Mouse (Mus musculus) ES-Bruce4 (cell line): ENCODE data around the gene Batf. TPM values are rescaled to one million over a fixed set of nuclear protein-coding genes. Genes with fewer than 3 reads are reported as not detected.

Experiments
- H3K27ac ChIP-seq: 2 replicates; pipeline ENCODE4 v1.5.1; 2012; ENCODE audit warnings: low read length, inconsistent platforms; ENCODE audit not compliant: insufficient read depth
- H3K27me3 ChIP-seq: 2 replicates; pipeline ENCODE4 v1.6.1; 2012; ENCODE audit warnings: mild to moderate bottlenecking, low read length, inconsistent platforms; ENCODE audit not compliant: control insufficient read depth, poor library complexity, insufficient read depth, severe bottlenecking
- H3K36me3 ChIP-seq: 2 replicates; pipeline ENCODE4 v1.6.1; 2012; ENCODE audit warnings: inconsistent platforms, mild to moderate bottlenecking, low read length, moderate library complexity; ENCODE audit not compliant: control insufficient read depth, poor library complexity, insufficient read depth, severe bottlenecking
- H3K4me1 ChIP-seq: one replicate; pipeline ENCODE4 v1.8.1; 2011; ENCODE audit warnings: low read length; ENCODE audit not compliant: control insufficient read depth, insufficient read depth
- H3K4me3 ChIP-seq: 2 replicates; pipeline ENCODE4 v1.5.1; 2011; ENCODE audit warnings: low read depth, mild to moderate bottlenecking, low read length
- H3K9ac ChIP-seq: 2 replicates; pipeline ENCODE4 v1.6.1; 2012; ENCODE audit warnings: low read depth, mild to moderate bottlenecking, inconsistent platforms; ENCODE audit not compliant: poor library complexity, severe bottlenecking
- H3K9me3 ChIP-seq: replicated peaks from 2 replicates; pipeline ENCODE4 v1.6.1; 2012; ENCODE audit warnings: mild to moderate bottlenecking, low read length, inconsistent platforms; ENCODE audit not compliant: control insufficient read depth, poor library complexity, insufficient read depth, severe bottlenecking
- CTCF ChIP-seq: IDR thresholded peaks from one replicate; pipeline ENCODE4 v1.8.1; 2011; ENCODE audit warnings: low read depth, low read length
- EP300 ChIP-seq: IDR thresholded peaks from 2 replicates; pipeline ENCODE4 v1.6.1; 2011; ENCODE audit warnings: low read depth, low read length; ENCODE audit not compliant: insufficient read depth
- POLR2A ChIP-seq: IDR thresholded peaks from one replicate; pipeline ENCODE4 v1.8.1; 2011; ENCODE audit warnings: low read length; ENCODE audit not compliant: insufficient read depth
- polyA plus RNA-seq: library from polyadenylated mRNA; stranded (reverse); fragments of >200 nt; gene quantifications from 2 replicates; pipeline ENCODE4 v1.2.4, GENCODE M21; 2011; ENCODE audit warnings: low read depth; ENCODE audit not compliant: missing spikeins, insufficient read depth, insufficient read length

Batf gene
- polyA plus RNA-seq, 1 experiment = 0.64 TPM

- H3K4me3 ChIP-seq = no peak overlapping the region
- H3K27me3 ChIP-seq = no peaks in the 10 kb centered on the region
These were observed 7.4 kb upstream of the Batf start for GRCm38 (mm10) chr12:85679117-85679516.

GRCm38 (mm10) chr12:85679808-85680207 lies 6.7 kb upstream of the Batf start:
- H3K27ac ChIP-seq = no peak overlapping the region
- no peaks in the 10 kb centered on the region for H3K36me3 ChIP-seq

More at GRCm38 (mm10) chr12:85679117-85679516, 7.4 kb upstream of the Batf start:
- no peaks in the 10 kb centered on the region for H3K4me1 ChIP-seq
- H3K27ac ChIP-seq = no peak overlapping the region
- no peaks in the 10 kb centered on the region for H3K36me3 ChIP-seq
- no peaks in the 10 kb centered on the region for H3K9me3 ChIP-seq
- H3K9ac ChIP-seq = no peak overlapping the region
- TF ChIP-seq EP300 (no peak), POLR2A (no peak), CTCF (no peak)

GRCm38 (mm10) chr12:85682328-85682727 lies 4.1 kb upstream of the Batf start:
- Histone ChIP-seq H3K27ac (no peak overlapping the region), H3K27me3 (no peaks in the 10 kb centered on the region), H3K4me1 (no peaks in the 10 kb centered on the region), H3K9ac (no peak overlapping the region), H3K36me3 (no peaks in the 10 kb centered on the region), H3K4me3 (no peak overlapping the region), H3K9me3 (no peaks in the 10 kb centered on the region)
- TF ChIP-seq POLR2A = no peak
- no peak for TF ChIP-seq EP300
- no peak for TF ChIP-seq CTCF

More at GRCm38 (mm10) chr12:85679808-85680207, 6.7 kb upstream of the Batf start:
- Histone ChIP-seq H3K27me3 (no peaks in the 10 kb centered on the region), H3K9ac (no peak overlapping the region), H3K9me3 (no peaks in the 10 kb centered on the region), H3K4me3 (no peak overlapping the region), H3K4me1 (no peaks in the 10 kb centered on the region)
- no peak for TF ChIP-seq POLR2A
- no peak for TF ChIP-seq EP300
- no peak for TF ChIP-seq CTCF

GRCm38 (mm10) chr12:85684411-85685275 lies 1.8 kb upstream of the Batf start:
- Histone ChIP-seq H3K9ac (no peak overlapping the region), H3K27ac (no peak overlapping the region), H3K4me1 (no peaks in the 10 kb centered on the region), H3K36me3 (no peaks in the 10 kb centered on the region), H3K9me3 (no peaks in the 10 kb centered on the region), H3K27me3 (no peaks in the 10 kb centered on the region), H3K4me3 (no peak overlapping the region)
- TF ChIP-seq POLR2A = no peak
- TF ChIP-seq EP300 = no peak
- TF ChIP-seq CTCF = no peak

- no peak for TF ChIP-seq EP300
- no peak for TF ChIP-seq POLR2A
- no peak for TF ChIP-seq CTCF
- no peak overlapping the region for H3K27ac ChIP-seq
- no peak overlapping the region for H3K4me3 ChIP-seq
- no peaks in the 10 kb centered on the region for H3K27me3 ChIP-seq
- H3K4me1 ChIP-seq = no peaks in the 10 kb centered on the region
- no peak overlapping the region for H3K9ac ChIP-seq
- no peaks in the 10 kb centered on the region for H3K36me3 ChIP-seq
- H3K9me3 ChIP-seq = no peaks in the 10 kb centered on the region
These were observed 706 bp downstream of the Batf start for GRCm38 (mm10) chr12:85687217-85687533.

GRCm38 (mm10) chr12:85687846-85688245 lies 1.4 kb downstream of the Batf start:
- no peak overlapping the region for H3K4me3 ChIP-seq
- H3K4me1 ChIP-seq = no peaks in the 10 kb centered on the region
- no peaks in the 10 kb centered on the region for H3K36me3 ChIP-seq
- no peak overlapping the region for H3K9ac ChIP-seq
- TF ChIP-seq EP300 = no peak
- TF ChIP-seq POLR2A = no peak
- no peak for TF ChIP-seq CTCF
- no peaks in the 10 kb centered on the region for H3K9me3 ChIP-seq
- no peaks in the 10 kb centered on the region for H3K27me3 ChIP-seq
- H3K27ac ChIP-seq = no peak overlapping the region
